In genomic region chr6:5795314-5795713, GRCm38 (mm10) we compare ENCODE assay signal across 21 mouse cellular contexts.
DNase-seq lines count a peak whose midpoint lies in the region; ATAC-seq and TF ChIP-seq lines count a peak whose summit lies in the region.
"Had no signal": no experiment of that assay in that cellular context is flagged by ENCODE, and none has a peak within 500 bp of the region (broad histone marks: within the 10 kb centered on the region; RNA-seq: fewer than 3 reads in every experiment).

No protein-coding gene starts in this region.

- H3K4me1 ChIP-seq in CH12.LX (ENCODE audit: control insufficient read depth in 1 of 2, insufficient read depth in 2 of 2), result no peaks in the 10 kb centered on the region
- H3K4me1 ChIP-seq: embryonic facial prominence, embryonic 10.5 days; embryonic facial prominence, embryonic 12.5 days; forebrain, embryonic 13.5 days had no signal

- TF ChIP-seq CTCF in layer of hippocampus, adult 2 months (conservative IDR thresholded peaks at IDR 0.05), result peak; percentile 30
- TF ChIP-seq CTCF in CH12.LX (conservative IDR thresholded peaks at IDR 0.05 in 1 of 2, IDR thresholded peaks at IDR 0.05 in 1 of 2; ENCODE audit: low read depth in 2 of 2, low read length in 2 of 2), result no peak

- H3K9ac ChIP-seq in CH12.LX (ENCODE audit: insufficient read depth, low read depth), result no peak overlapping the region
- H3K9ac ChIP-seq: embryonic facial prominence, embryonic 12.5 days; forebrain, embryonic 13.5 days had no signal

- H3K36me3 ChIP-seq in CH12.LX (replicated peaks in 1 of 2; ENCODE audit: control insufficient read depth in 1 of 2, insufficient read depth in 1 of 2, low read length in 1 of 2), result no peaks in the 10 kb centered on the region
- H3K36me3 ChIP-seq: embryonic facial prominence, embryonic 10.5 days; embryonic facial prominence, embryonic 12.5 days; G1E had no signal

- TF ChIP-seq POLR2A in CH12.LX (IDR thresholded peaks at IDR 0.05; ENCODE audit: low read depth, low read length), result no peak

- TF ChIP-seq RAD21 in CH12.LX (IDR thresholded peaks at IDR 0.05; ENCODE audit: low read depth, low read length), result peak; percentile 0

- H3K27me3 ChIP-seq in CH12.LX (replicated peaks), result no peaks in the 10 kb centered on the region
- H3K27me3 ChIP-seq: embryonic facial prominence, embryonic 12.5 days; forebrain, embryonic 13.5 days had no signal

- no peak overlapping the region for H3K4me2 ChIP-seq in CH12.LX (ENCODE audit: insufficient read depth, low read depth, poor library complexity, severe bottlenecking)
- H3K4me2 ChIP-seq: embryonic facial prominence, embryonic 12.5 days; forebrain, embryonic 13.5 days had no signal

- H3K79me2 ChIP-seq in CH12.LX (replicated peaks; ENCODE audit: control insufficient read depth, extremely low read depth, insufficient read depth, poor library complexity, severe bottlenecking), result no peaks in the 10 kb centered on the region

- no peak for TF ChIP-seq EP300 in CH12.LX (IDR thresholded peaks at IDR 0.05; ENCODE audit: low read length)

- in situ Hi-C loops in CH12.LX (cut with MboI; ENCODE audit: low pct_ligation_motif_present, low pct_unique_long_range_greater_than_20kb, low sequenced_read_pairs), result no loop called here

- no peak overlapping the region for H3K4me3 ChIP-seq in layer of hippocampus, adult 2 months
- H3K4me3 ChIP-seq in CH12.LX (replicated peaks in 1 of 3; ENCODE audit: low read depth in 2 of 3, low read length in 2 of 3, poor library complexity in 1 of 3), result no peak overlapping the region
- H3K4me3 ChIP-seq: embryonic facial prominence, embryonic 10.5 days; embryonic facial prominence, embryonic 12.5 days; forebrain, embryonic 13.5 days had no signal

- H3K9me3 ChIP-seq in CH12.LX (replicated peaks; ENCODE audit: low read length), result no peaks in the 10 kb centered on the region
- H3K9me3 ChIP-seq: embryonic facial prominence, embryonic 10.5 days; embryonic facial prominence, embryonic 12.5 days; forebrain, embryonic 13.5 days; G1E had no signal

- H3K27ac ChIP-seq in layer of hippocampus, adult 2 months, result no peak overlapping the region
- no peak overlapping the region for H3K27ac ChIP-seq in CH12.LX (ENCODE audit: insufficient read depth, low read depth)
- H3K27ac ChIP-seq: embryonic facial prominence, embryonic 10.5 days; embryonic facial prominence, embryonic 12.5 days; forebrain, embryonic 13.5 days had no signal

- ATAC-seq in frontal cortex, adult (ENCODE audit: low TSS enrichment), result peak; percentile 71; the same call in 1 of the 2 replicates
- ATAC-seq: activated CD4-positive, CD25-positive, alpha-beta regulatory T cell, adult 4 months; forebrain, embryonic 13.5 days; forebrain, embryonic 16.5 days; Patski had no signal

- DNase-seq in frontal cortex, postnatal 10 days (ENCODE audit: low spot score in 2 of 2), result no peak
- no peak for DNase-seq in layer of hippocampus, adult 2 months (ENCODE audit: low spot score in 2 of 2)
- DNase-seq in layer of hippocampus, adult 11-12 months (ENCODE audit: low spot score), result no peak
- DNase-seq in CH12.LX (ENCODE audit: extremely low read depth), result no peak
- no peak for DNase-seq in thymus, postnatal 4 days
- DNase-seq: adrenal gland, adult 8-10 months; adrenal gland, postnatal 14 days; adrenal gland, postnatal 36 days; cerebellum, adult 11-12 months; cerebellum, adult 2 months; cerebellum, adult 9-10 months; cerebellum, postnatal 10 days; cerebellum, postnatal 25 days had no signal

- dilution Hi-C loops in CH12.LX (cut with MboI; ENCODE audit: extremely low pct_ligation_motif_present, extremely low pct_unique_long_range_greater_than_20kb, low sequenced_read_pairs), result no loop called here

TF ChIP-seq in CH12.LX, 34 proteins besides CTCF, POLR2A, EP300 and RAD21:
- TF ChIP-seq ETS1 (conservative IDR thresholded peaks at IDR 0.05; ENCODE audit: low read depth, low read length), result no peak
